Mouse (Mus musculus) embryonic facial prominence, embryonic 11.5 days (tissue): ENCODE data around the gene Paqr6. TPM values are rescaled to one million over a fixed set of nuclear protein-coding genes. Genes with fewer than 3 reads are reported as not detected.
A peak's percentile ranks its signal among the peaks of the same experiment; 100 is the strongest.

Experiments used
- ATAC-seq: fragments of 200-750 bp; cut with Nextera tagmentation; replicated peaks from 2 replicates; pipeline ENCODE4 v1.8.0; 2017; ENCODE audit warnings: low read depth; ENCODE audit not compliant: insufficient number of reproducible peaks, low FRiP score, low TSS enrichment
- DNase-seq: peaks from one replicate; pipeline ENCODE4 v3.0.0-alpha.2; 2015; ENCODE audit warnings: low spot score
- H3K27ac ChIP-seq: fragments of 300-500 bp; sonication (generic); replicated peaks from 2 replicates; pipeline ENCODE4 v1.5.1; 2014; ENCODE audit warnings: mild to moderate bottlenecking, low read depth, low read length, control low read depth
- H3K27me3 ChIP-seq: fragments of 300-500 bp; sonication (generic); 2 replicates; pipeline ENCODE4 v1.6.1; 2014; ENCODE audit warnings: mild to moderate bottlenecking, low read length, moderate library complexity, mixed read lengths; ENCODE audit not compliant: control insufficient read depth, insufficient read depth
- H3K36me3 ChIP-seq: fragments of 300-500 bp; sonication (generic); replicated peaks from 2 replicates; pipeline ENCODE4 v1.6.1; 2014; ENCODE audit warnings: low read depth, mild to moderate bottlenecking, low read length, moderate library complexity, mixed read lengths; ENCODE audit not compliant: control insufficient read depth, insufficient read depth
- H3K4me1 ChIP-seq: fragments of 300-500 bp; sonication (generic); 2 replicates; pipeline ENCODE4 v1.6.1; 2014; ENCODE audit warnings: low read length, mixed read lengths; ENCODE audit not compliant: control insufficient read depth, insufficient read depth
- H3K4me2 ChIP-seq: fragments of 300-500 bp; sonication (generic); 2 replicates; pipeline ENCODE4 v1.6.1; 2014; ENCODE audit warnings: low read depth, mild to moderate bottlenecking, control low read depth, low read length, moderate library complexity
- H3K4me3 ChIP-seq: fragments of 300-500 bp; sonication (generic); 2 replicates; pipeline ENCODE4 v1.5.1; 2014; ENCODE audit warnings: low read depth, low read length, control low read depth
- H3K9ac ChIP-seq: fragments of 300-500 bp; sonication (generic); replicated peaks from 2 replicates; pipeline ENCODE4 v1.6.1; 2014; ENCODE audit warnings: mild to moderate bottlenecking, control low read depth, low read length
- H3K9me3 ChIP-seq: fragments of 300-500 bp; sonication (generic); replicated peaks from 2 replicates; pipeline ENCODE4 v1.6.1; 2016; ENCODE audit warnings: mild to moderate bottlenecking, low read length, inconsistent platforms, mixed read lengths; ENCODE audit not compliant: control insufficient read depth
- WGBS: fragments of 180-500 bp; shearing (Covaris S2); extraction: QIAGEN DNeasy Blood & Tissue Kit; methylation state at CpG from one replicate; pipeline ENCODE4 v1.1.7; 2014; 5-methylcytosine and 5-hydroxymethylcytosine counted together
- polyA plus RNA-seq: library from polyadenylated mRNA; unstranded; fragments of >200 nt; fragmentation: Nextera tagmentation; extraction: Ambion mirVana; gene quantifications from 2 replicates; pipeline ENCODE4 v1.2.1, GENCODE M21; 2014

Paqr6 gene
- polyA plus RNA-seq, 1 experiment from 2014 or later = 0.60 TPM

DNA sequence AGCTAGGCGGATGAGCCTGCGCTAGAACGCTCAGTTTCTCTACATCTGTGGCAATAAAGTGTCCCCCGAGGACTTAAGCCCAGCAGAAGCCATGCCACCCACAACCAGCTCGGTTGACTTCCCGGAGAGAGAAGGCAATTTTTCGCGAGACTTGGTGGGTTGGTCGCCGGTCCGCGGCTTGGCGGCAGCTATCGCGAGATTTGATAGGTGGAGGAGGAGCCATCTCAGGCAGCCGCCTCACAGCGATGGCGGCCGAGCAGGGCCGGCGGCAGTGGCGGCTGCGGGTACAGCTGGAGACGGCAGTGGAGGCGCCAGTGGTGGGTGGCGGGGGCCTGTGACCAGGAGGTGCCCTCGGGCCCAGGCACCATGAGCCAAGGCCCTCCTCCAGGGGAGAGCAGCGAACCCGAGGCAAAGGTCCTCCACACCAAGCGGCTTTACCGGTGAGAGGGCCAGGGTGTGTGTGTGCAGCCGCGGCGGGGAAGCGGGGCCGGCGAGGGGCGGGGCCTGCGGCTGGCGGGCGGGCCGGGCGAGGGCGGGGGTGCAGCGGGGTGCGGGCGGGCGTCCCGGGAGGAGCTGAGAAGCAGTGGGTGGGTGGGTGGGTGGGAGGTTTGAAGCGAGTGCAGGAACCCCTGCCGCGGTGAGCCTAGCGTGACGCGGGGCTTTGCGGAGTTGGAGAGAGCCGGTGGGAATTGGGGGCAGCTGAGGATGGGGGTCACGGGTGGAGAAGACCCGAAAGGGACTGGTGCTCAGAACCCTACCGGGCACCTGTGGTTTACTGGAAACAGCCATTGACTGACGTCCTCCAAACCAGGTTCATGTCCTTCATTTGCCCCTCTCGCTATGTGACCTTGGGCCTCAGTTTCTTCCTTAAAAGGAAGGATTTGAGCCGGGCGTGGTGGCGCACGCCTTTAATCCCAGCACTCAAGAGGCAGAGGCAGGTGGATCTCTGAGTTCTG, 28.0 kb upstream of the Paqr6 start, which contains the start of the genes Tmem79 and Smg5:
Gene Tmem79, minus strand, starts transcription at position 91 of the 956 bp plus-strand sequence.
Gene Smg5, plus strand, starts transcription at position 203 of the 956 bp plus-strand sequence.
- Histone ChIP-seq H3K9me3 (no peaks in the 10 kb centered on the region), H3K4me2 (peak within 1 kb of the TSS; percentile 74), H3K4me1 (0 out of 2 replicates have a peak, but pooled peaks cover 3% of the 10 kb centered on the region), H3K4me3 (peak within 1 kb of the TSS; percentile 89), H3K27ac (peak within 1 kb of the TSS; percentile 82), H3K27me3 (no peaks in the 10 kb centered on the region), H3K9ac (peak within 1 kb of the TSS; percentile 96), H3K36me3 (no peaks in the 10 kb centered on the region)
- 2% methylated on average over 66 of the region's 66 CpGs for WGBS
- ATAC-seq (peak; percentile 89), DNase-seq (peak; percentile 97)

DNA sequence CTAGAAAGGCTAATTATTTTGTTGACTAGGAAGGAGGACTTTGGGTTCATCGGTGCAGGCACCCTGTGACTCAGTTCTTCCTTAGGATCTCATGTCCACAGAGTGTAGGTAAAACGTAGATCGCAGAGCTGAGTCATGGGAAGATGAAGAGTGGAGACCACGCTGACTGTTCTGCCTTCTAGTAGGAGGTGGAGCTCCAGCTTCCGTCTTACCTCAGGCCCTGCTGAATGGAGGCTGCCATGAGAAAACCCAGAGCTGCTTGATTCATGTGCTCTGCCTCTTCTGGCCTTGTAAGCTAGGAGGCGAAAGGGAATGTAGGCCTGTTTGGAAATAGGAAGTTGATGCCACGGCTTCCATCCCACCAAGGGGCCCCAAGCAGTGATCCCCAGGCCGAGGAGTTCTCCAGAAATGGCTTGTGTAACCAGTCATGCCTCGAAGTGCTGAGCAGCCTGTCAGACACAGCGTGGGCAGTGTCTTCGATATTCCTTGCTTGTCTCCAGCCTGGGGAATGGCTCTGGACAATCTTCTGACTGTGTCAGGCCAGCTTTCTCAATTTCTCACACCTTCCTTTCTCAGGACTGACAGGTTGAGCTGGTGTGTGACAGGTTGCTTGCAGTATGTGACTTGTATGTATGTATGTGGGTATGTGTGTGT, 26.9 kb upstream of the Paqr6 start:
- Histone ChIP-seq H3K27ac (no peak overlapping the region), H3K36me3 (peaks cover 4% of the 10 kb centered on the region), H3K9ac (peak overlapping the region; percentile 13; the same call in 1 of the 2 replicates), H3K9me3 (no peaks in the 10 kb centered on the region), H3K4me3 (peak overlapping the region; percentile 89; the same call in 1 of the 2 replicates), H3K27me3 (no peaks in the 10 kb centered on the region), H3K4me1 (0 out of 2 replicates have a peak, but pooled peaks cover 3% of the 10 kb centered on the region), H3K4me2 (peak overlapping the region; percentile 7)
- WGBS = 88% methylated on average over 11 of the region's 11 CpGs
- ATAC-seq (no peak), DNase-seq (no peak)

DNA sequence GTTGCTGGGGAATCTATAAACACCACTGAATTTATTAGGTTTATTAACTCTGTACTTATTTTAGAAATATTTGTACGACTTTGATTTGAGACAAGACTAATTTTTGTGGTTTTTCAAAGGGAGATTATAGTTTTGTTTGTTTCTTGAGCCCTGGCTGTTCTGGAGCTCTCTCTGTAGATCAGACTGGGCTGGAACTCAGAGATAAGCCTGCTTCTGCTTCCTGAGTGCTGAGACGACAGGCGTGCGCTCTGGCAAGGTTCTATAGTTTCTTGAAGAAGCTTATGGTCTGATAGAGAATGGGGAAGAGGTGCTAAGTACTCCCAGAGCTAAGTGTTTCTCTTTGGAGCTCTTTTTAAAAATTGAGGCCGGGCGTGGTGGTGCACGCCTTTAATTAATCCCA, 26.1 kb upstream of the Paqr6 start:
- Histone ChIP-seq H3K4me2 (no peak overlapping the region), H3K27me3 (no peaks in the 10 kb centered on the region), H3K9me3 (no peaks in the 10 kb centered on the region), H3K4me3 (no peak overlapping the region), H3K9ac (no peak overlapping the region), H3K36me3 (peaks cover 4% of the 10 kb centered on the region), H3K27ac (no peak overlapping the region), H3K4me1 (0 out of 2 replicates have a peak, but pooled peaks cover 3% of the 10 kb centered on the region)
- WGBS = 91% methylated on average over 7 of the region's 7 CpGs
- ATAC-seq (no peak), DNase-seq (no peak)

DNA sequence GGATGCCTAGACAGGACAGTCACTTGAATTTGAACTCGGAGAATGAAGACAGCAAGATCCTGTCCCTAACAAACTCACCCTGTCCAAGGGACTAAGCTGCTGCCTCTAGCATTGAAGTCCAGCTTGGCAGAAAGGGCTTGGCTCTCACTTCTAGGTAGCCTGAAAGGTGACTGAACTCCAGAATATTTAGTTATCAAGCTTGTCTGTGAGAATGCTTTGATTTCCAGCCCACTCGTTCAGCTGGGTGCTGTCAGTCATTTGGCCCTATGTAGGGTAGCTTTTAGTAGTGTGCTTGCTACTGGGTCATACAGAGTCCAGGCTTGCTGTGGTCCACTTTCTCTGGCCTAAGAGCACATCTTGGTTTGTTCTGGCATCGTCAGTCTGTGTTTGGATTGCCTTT, 25.4 kb upstream of the Paqr6 start:
- Histone ChIP-seq H3K4me1 (0 out of 2 replicates have a peak, but pooled peaks cover 3% of the 10 kb centered on the region), H3K4me2 (no peak overlapping the region), H3K4me3 (no peak overlapping the region), H3K27me3 (no peaks in the 10 kb centered on the region), H3K36me3 (peaks cover 7% of the 10 kb centered on the region), H3K27ac (no peak overlapping the region), H3K9me3 (no peaks in the 10 kb centered on the region), H3K9ac (no peak overlapping the region)
- 81% methylated on average over 3 of the region's 3 CpGs for WGBS
- DNase-seq (no peak), ATAC-seq (no peak)

DNA sequence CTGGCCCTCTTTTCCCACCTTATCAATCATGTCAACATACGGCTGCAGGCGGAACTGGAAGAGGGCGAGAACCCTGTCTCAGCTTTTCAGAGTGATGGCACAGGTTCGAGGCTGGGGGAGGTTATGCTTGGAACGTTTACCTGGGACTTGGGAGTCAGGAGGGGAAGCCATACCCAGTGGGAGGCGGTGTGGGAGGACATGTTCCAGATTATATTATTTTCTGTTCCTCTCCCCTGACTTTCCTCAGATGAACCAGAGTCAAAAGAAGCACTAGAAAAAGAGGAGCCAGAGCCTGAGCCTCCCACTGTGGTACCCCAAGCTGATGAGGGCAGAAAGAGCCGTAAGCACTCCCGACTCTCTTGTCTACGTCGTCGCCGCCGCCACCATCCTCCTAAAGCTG, 13.7 kb upstream of the Paqr6 start:
- ATAC-seq (no peak), DNase-seq (no peak)
- no peaks in the 10 kb centered on the region for H3K9me3 ChIP-seq
- peaks cover 16% of the 10 kb centered on the region for H3K36me3 ChIP-seq
- no peaks in the 10 kb centered on the region for H3K27me3 ChIP-seq
- no peak overlapping the region for H3K9ac ChIP-seq
- no peaks in the 10 kb centered on the region for H3K4me1 ChIP-seq
- WGBS = 92% methylated on average over 13 of the region's 13 CpGs
- H3K4me3 ChIP-seq = no peak overlapping the region
- H3K4me2 ChIP-seq = no peak overlapping the region
- H3K27ac ChIP-seq = no peak overlapping the region

DNA sequence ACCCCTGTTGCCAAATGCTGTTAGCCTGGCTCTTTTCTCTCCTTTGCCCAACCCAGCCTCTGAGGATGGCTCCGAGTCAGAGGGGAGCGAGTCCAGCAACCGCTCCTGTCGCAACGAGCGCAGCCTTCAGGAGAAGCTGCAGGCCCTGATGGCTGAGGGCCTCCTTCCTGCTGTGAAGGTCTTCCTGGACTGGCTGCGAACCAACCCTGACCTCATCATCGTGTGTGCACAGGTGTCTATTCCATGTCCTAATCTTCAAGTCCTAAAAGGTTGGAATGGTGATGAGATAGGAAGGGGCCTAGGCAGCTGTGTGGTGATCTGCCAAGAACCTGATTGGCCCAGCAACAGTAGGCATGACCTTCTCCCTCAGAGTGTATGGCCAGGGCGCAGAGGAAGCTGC, 11.5 kb upstream of the Paqr6 start:
- peaks cover 30% of the 10 kb centered on the region for H3K36me3 ChIP-seq
- H3K9ac ChIP-seq = no peak overlapping the region
- H3K9me3 ChIP-seq = no peaks in the 10 kb centered on the region
- DNase-seq (no peak), ATAC-seq (no peak)
- 94% methylated on average over 9 of the region's 9 CpGs for WGBS
- no peak overlapping the region for H3K4me2 ChIP-seq
- no peak overlapping the region for H3K27ac ChIP-seq
- H3K4me3 ChIP-seq = no peak overlapping the region
- H3K4me1 ChIP-seq = no peaks in the 10 kb centered on the region
- no peaks in the 10 kb centered on the region for H3K27me3 ChIP-seq

DNA sequence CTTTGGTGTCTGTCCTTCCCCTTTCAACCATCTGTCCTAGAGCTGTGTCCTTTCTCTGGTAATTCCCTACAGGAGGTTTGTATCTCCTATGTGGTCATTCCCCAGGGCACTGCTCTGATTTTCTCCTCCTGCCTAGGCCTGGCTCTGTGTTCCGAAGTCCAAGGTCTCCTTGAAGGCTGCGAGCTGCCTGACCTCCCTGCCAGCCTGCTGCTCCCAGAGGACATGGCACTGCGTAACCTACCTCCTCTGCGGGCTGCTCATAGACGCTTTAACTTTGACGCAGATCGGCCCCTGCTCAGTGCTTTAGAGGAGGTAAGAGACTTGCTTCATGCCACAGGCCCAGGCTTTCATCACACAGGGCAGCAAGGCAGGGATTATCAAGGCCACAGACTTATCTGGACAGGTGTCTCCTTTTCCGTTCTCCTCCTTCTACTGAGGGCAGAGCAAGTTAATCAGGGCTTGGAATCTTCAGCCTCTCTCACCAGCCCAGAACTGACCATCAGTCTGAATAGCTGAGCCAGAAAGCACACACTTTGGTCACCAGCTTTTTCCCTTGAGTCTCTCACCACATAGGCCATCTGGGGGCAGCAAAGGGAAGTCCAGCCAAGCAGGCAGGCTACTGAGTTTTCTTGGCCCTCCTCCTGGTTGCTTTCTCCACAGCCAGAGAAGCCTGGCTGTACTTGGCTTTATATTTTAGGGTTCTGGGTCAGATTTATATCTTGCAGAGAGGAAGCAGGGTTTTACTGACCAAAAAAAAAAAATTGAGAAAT, 9.8 kb upstream of the Paqr6 start:
- Histone ChIP-seq H3K4me1 (no peaks in the 10 kb centered on the region), H3K36me3 (peaks cover 39% of the 10 kb centered on the region), H3K4me3 (no peak overlapping the region), H3K4me2 (no peak overlapping the region), H3K9ac (no peak overlapping the region), H3K27me3 (no peaks in the 10 kb centered on the region), H3K9me3 (no peaks in the 10 kb centered on the region), H3K27ac (no peak overlapping the region)
- 92% methylated on average over 8 of the region's 8 CpGs for WGBS
- ATAC-seq (no peak), DNase-seq (no peak)
